Mouse (Mus musculus): ENCODE measurements around the gene Fbxw4.
"Not testable (repeated sequence)": the region's sequence is repeated elsewhere in the genome, so short reads cannot be mapped to it uniquely, and the experiment has no call there.

The Fbxw4 gene

DNA sequence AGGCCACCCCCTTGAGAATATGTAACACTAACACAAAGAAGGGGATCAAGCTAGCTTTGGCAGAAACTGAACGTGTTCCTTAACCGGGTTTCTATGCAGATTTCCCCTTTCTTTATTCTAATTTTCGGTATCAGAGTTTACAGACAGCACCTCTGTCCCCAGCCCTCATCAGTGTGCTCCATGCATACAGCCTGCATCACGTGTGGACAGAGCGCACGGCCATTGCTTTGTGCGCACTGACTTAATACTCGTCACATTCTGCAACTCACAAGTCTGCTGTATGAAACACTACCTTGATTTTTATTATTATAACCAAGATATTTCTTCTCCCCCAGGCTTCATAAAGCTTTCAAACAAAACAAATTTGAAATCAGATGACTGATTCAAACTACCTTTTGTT lies 4.2 kb downstream of the Fbxw4 start:
- DNase-seq: no peak

DNA sequence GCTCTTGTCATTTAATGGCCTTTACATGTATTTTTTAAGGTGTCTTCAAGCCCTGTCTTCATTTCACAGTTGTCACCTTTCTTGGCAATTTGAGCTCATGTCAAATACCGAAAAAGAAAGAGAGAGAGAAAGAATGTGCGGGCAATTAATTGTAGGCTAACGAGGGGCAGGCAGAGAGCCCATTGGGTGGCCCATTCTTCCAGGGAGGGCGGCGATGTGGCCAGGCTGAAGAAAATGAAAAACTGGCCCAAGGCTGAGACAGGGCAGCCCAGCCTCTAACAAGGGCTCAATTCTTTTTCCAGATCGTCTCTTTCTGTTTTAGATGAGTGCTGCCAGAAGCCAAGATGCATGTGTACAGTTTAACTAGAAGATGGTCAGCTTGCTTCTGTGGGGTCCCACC lies 6.1 kb downstream of the Fbxw4 start:
- DNase-seq: no peak

DNA sequence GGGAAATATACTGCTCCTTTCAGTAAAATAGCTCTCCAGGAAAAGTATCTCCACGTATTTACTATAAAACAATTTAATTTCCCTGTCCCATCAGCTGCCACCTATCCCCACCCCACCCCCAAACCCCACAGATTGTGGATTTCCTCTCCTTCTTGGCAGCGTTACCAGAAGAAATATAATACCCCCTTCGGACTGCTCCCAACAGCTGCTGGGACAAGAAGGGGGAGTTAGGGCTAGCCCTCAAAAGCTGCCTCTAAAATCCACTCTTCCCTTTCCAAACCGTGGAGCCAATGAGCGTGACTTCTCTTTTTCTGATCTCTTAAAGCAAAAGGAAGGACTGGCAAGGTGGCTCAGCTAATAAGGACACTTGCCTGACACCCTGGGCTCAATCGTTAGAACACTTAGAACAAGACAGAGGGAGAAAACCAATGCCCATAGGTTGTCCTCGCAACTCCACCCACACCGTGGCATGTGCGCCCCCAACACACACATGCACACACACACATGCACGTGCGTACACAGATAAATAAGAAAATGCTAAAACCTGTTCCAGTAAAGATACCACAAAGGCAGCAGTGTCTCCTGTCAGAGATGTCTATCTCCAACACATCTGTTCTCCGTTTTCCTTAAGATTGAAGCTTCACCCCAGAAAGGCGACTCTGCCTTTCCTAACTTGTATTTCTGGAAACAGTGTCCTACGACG lies 7.7 kb downstream of the Fbxw4 start:
- no peak for DNase-seq

GRCm38 (mm10) chr19:45651524-45651923 lies 8.6 kb downstream of the Fbxw4 start:
- no peak for DNase-seq

GRCm38 (mm10) chr19:45649776-45650175 lies 10.3 kb downstream of the Fbxw4 start:
- DNase-seq: no peak

- DNase-seq: not testable (repeated sequence)
Measured at GRCm38 (mm10) chr19:45648469-45648868, 11.6 kb downstream of the Fbxw4 start.

DNA sequence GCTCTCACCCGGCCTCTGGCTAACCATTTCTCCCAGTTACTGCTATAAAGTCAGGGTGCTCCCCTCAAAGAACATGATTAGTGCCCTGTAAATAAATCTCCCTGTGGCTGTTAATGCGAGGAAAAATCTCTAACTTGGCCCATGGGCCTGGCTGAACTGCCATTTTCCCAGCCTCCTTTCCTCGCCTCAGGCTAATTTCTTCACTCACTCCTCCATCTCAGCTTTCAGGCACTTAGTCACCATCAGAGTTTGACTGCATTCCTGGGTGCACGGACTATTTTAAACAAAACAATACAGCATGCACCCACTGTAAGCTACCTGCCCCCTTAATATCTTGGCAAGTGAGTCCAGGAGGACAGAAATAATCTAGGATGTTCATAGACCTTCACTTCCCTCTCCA lies 13.2 kb downstream of the Fbxw4 start:
- DNase-seq: no peak

DNA sequence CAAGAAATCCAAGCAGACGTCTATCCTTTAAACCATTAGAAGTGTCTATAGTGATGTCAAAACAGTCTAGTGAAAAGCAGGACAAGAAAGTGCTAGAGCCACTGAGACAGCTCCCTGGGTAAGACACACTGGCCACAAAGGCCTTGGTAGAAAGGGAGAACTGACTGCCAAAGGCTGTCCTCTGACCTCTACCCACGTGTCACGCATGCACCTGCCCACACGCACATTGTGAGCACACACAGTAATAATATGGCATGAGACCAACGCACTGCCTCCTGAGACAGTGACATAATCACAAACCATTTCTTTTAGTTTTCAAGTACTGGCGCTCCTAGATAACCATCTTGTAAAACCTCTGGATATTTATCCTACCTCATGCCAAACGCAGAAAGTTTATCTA lies 19.4 kb downstream of the Fbxw4 start:
- DNase-seq: no peak

DNA sequence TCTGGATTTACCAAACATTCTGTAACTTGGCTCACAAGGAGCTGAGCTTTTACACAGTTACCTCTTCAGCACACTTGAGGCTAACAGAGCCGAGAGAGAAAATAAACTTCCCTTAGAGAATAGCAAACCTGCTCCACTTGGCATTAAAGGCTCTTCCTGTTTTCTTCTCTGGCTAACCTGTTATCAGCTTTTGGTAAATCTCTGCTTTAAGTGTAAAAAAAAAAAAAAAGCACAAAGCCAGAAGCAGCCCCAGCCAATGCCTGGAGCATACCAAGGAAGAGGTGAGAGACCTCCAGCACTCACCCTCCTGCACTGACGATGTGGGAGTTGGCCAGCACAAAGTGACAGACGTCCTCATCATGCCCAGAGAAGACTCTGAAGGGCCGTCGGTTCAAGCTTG lies 24.2 kb downstream of the Fbxw4 start:
- DNase-seq: no peak

GRCm38 (mm10) chr19:45631584-45631983 lies 28.5 kb downstream of the Fbxw4 start:
- DNase-seq: no peak

DNA sequence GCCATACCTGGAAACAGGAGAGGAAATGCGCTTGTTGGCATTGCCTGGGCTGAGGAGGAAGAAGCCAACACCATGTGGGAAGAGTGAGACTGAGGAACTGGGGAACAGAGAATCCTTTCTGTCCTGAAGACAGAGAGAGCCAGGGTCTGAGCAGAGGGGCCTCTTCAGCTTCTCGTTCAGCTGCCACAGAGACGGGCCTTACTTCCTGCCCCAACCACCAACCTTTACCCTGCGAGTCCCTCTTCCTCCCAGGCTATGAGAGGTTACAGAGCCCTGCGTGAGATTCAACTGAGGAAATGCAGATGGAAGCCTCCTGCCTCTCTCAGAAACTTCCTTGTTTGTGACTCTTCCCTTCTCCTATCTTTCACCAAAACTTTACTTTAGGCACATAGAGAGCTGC lies 29.2 kb downstream of the Fbxw4 start:
- no peak for DNase-seq

GRCm38 (mm10) chr19:45629219-45629618 lies 30.9 kb downstream of the Fbxw4 start:
- no peak for DNase-seq

GRCm38 (mm10) chr19:45628649-45629048 lies 31.5 kb downstream of the Fbxw4 start:
- no peak for DNase-seq

- DNase-seq: no peak
Measured at GRCm38 (mm10) chr19:45627036-45627435, 33.1 kb downstream of the Fbxw4 start.

DNA sequence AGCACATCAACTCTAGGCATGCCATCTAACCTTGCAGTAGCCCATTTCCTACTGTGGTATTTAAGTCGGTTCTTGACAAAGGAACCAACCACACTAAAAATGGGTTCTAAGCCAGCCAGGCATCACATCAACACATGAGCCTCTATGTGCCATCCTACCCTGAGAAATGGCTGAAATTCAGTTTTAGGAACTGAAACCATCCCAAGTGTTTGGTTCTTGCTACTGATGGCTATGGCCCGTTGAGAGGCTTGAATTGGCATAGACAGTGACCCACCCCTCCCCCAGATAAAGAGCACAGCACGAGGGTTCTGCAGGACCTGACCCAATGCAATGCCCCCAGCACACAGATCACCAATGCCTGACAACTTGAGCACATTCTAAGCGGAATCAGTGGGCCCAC lies 36.4 kb downstream of the Fbxw4 start:
- no peak for DNase-seq

GRCm38 (mm10) chr19:45622144-45622543 lies 38.0 kb downstream of the Fbxw4 start:
- no peak for DNase-seq

GRCm38 (mm10) chr19:45621061-45621460 lies 39.1 kb downstream of the Fbxw4 start:
- DNase-seq: no peak

DNA sequence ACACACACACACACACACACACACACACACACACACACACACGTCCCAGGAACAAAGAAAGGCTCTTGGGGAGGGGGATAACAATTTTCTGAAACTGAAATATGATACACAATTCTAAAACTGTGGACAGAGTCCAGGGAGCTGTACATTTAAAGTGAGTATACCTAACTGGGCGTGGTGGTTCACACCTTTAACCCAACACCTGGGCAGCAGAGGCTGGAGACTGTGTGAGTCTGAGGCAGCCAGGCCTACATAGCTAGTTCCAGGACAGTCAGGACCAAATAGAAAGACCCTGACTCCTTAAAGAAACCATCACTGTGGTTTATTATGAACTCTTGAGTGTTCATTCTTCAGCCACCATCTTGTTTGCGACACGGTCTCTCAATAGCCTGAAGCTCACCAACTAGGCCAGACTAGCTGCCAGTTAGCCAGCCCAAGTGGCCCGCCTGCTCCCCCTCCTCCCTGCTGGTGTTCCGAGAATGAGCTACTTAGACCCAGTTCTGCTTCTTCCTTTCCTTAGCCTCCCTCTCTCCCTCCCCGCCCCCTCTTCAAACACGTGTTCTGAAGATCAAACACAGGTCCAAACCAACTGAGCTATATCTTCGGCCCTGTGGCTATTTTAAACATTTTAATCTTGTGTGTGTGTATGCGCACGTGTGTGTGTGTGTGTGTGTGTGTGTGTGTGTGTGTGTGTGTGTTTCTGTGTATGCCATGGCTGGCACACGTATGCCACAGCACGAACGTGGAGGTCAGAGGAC lies 40.2 kb downstream of the Fbxw4 start:
- no peak for DNase-seq

- no peak for DNase-seq
Measured at GRCm38 (mm10) chr19:45618184-45618583, 41.9 kb downstream of the Fbxw4 start.

GRCm38 (mm10) chr19:45616735-45617134 lies 43.4 kb downstream of the Fbxw4 start:
- DNase-seq: no peak

DNA sequence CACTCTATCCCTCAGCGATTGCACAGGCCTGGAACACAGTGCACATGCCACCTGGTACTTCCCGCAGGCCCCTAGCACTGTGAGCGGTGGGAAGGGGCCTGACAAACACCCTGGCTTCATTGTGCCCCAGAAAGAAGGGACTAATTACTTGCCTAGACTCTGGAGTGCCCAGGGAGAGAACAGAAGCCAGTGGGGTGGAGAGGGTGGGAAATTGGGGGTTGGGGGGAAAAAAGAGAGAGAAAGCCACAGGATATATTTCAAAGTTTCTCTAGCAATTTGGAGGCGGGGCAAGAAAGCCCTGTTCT lies 43.9 kb downstream of the Fbxw4 start:
- DNase-seq: no peak

GRCm38 (mm10) chr19:45615415-45616213 lies 44.5 kb downstream of the Fbxw4 start:
- DNase-seq: no peak

DNA sequence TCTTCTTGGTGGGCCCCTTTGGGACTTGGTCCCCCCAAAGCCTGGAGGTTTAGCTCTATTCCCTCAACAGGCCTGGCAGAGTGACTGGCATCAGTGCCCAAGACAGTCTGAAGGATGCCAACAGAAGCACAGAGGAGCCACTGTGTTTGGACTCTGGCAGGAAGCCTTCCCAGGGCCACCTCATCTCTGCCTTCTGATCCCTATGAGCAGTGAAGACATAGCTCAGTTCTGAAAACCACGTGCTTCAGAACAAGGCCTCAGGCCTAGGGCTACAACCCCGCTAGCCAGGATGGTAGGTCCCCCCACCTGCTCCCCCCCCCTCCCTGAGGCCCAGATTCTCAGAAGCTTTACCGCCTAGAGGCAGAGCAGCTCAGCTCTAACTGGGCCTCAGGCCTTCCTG lies 45.2 kb downstream of the Fbxw4 start:
- no peak for DNase-seq

DNA sequence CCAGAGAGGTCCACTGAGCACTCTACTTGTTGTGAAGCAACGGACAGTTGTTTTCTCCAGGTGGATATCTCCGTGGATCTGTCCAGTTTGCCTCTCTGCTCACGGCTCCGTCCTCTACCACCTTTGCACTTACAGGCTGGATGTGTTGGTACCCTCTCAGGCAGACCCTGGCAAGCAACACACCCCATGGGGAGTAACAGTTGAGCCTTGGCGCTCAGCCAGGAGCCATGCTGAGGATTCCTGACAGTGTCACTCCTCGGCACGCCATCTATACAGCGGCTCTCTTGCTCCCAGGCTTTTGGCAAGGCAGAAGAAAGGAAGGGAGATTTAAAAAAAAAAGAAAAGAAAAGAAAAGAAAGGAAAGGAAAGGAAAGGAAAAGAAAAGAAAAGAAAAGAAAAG lies 45.7 kb downstream of the Fbxw4 start:
- DNase-seq: peak; percentile 27 to 44

Data from cerebellum, postnatal 36 days (tissue).